Mouse (Mus musculus): Measurements from ENCODE around the gene Tmem184b. TPM values are rescaled to one million over a fixed set of nuclear protein-coding genes. Genes with fewer than 3 reads are reported as not detected.

Tmem184b gene
- total and polyA plus RNA-seq, 3 experiments = 7.1 to 42.7 (median 21.1) TPM

DNA sequence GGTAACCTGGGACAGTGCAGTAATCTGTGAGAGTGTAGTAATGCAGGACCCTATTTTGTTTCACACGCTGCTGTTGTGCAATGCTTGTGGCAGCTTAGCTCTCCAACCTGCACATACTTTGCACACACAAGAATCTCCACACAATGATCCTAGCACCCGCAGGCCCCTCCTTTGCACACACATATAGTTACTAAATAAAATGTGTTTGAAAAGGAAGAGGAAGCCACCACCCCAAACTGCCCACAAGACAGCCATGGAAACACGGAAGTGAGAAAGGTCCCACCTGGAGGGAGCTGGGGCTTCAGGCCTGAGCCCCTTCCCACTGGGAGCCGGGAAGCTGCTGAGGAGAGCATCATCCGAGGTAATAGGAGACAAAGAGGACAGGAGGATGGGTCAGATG is 64.4 kb downstream of the Tmem184b start:
- H3K9ac ChIP-seq (ENCODE audit: insufficient read depth, low read depth) = no peak overlapping the region
- no peak overlapping the region for H3K4me3 ChIP-seq (replicated peaks in 1 of 3; ENCODE audit: low read depth in 2 of 3, low read length in 2 of 3, poor library complexity in 1 of 3)
- TF ChIP-seq GABPA (IDR thresholded peaks at IDR 0.05; ENCODE audit: insufficient replicate concordance, low read depth, low read length) = no peak
- no peak for TF ChIP-seq ETS1 (conservative IDR thresholded peaks at IDR 0.05; ENCODE audit: low read depth, low read length)
- TF ChIP-seq MAX (IDR thresholded peaks at IDR 0.05; ENCODE audit: low read length) = no peak
- TF ChIP-seq PAX5 (IDR thresholded peaks at IDR 0.05; ENCODE audit: low read length) = no peak
- no peak for TF ChIP-seq USF1 (IDR thresholded peaks at IDR 0.05; ENCODE audit: low read depth, low read length)
- TF ChIP-seq IRF4 (IDR thresholded peaks at IDR 0.05; ENCODE audit: low read depth, low read length) = no peak
- peaks cover 36 to 63% of the 10 kb centered on the region in 2 experiments for H3K4me1 ChIP-seq (ENCODE audit: control insufficient read depth in 1 of 2, insufficient read depth in 2 of 2)
- dilution Hi-C loops (cut with MboI; ENCODE audit: extremely low pct_ligation_motif_present, extremely low pct_unique_long_range_greater_than_20kb, low sequenced_read_pairs) = no loop called here
- H3K36me3 ChIP-seq (replicated peaks in 1 of 2; ENCODE audit: control insufficient read depth in 1 of 2, insufficient read depth in 1 of 2, low read length in 1 of 2) = no peaks in the 10 kb centered on the region
- no peak overlapping the region for H3K4me2 ChIP-seq (ENCODE audit: insufficient read depth, low read depth, poor library complexity, severe bottlenecking)
- H3K79me2 ChIP-seq (replicated peaks; ENCODE audit: control insufficient read depth, extremely low read depth, insufficient read depth, poor library complexity, severe bottlenecking) = no peaks in the 10 kb centered on the region
- no peak overlapping the region for H3K27ac ChIP-seq (ENCODE audit: insufficient read depth, low read depth)
- in situ Hi-C loops (cut with MboI; ENCODE audit: low pct_ligation_motif_present, low pct_unique_long_range_greater_than_20kb, low sequenced_read_pairs) = loop anchor here (25.0 kb wide), 1 partner anchor 427 kb away; the partner anchor contains the start of gene Pdxp
- peaks cover 2% of the 10 kb centered on the region for H3K9me3 ChIP-seq (replicated peaks; ENCODE audit: low read length)
- DNase-seq (ENCODE audit: extremely low read depth) = no peak
- H3K27me3 ChIP-seq (replicated peaks) = no peaks in the 10 kb centered on the region

DNA sequence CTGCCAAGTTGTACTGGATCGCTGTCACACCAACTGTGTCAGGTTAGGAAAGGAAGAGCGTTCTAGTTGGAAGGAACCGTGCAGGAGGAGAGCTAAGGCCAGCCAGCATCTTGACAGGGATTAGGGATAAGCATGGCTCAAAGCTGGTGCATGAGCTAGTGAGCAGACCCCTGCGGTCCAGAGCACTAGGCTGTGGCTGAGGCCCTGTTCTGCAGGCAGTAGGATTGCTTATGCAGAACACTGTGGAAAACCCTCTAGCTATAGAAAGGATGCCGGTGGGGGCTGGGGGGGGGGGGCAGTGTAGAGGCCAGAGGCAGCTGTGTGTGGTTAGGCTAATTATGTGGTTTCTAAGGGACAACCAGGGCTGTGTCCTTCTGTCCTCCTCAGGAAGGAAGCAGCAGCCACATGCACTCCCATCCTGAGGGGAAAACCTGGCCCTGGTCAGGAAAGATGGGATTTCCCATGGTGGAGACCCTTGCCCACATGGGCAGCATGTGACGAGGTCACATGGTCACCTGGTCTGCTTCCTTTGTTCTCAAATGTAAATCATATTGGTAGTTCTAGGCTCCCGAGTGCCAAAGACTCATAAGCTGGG is 68.2 kb downstream of the Tmem184b start:
- in situ Hi-C loops (cut with MboI; ENCODE audit: low pct_ligation_motif_present, low pct_unique_long_range_greater_than_20kb, low sequenced_read_pairs) = loop anchor here (25.0 kb wide), 1 partner anchor 423 kb away; the partner anchor contains the start of gene Pdxp
- dilution Hi-C loops (cut with MboI; ENCODE audit: extremely low pct_ligation_motif_present, extremely low pct_unique_long_range_greater_than_20kb, low sequenced_read_pairs) = no loop called here
- Histone ChIP-seq H3K36me3 (replicated peaks in 1 of 2; ENCODE audit: control insufficient read depth in 1 of 2, insufficient read depth in 1 of 2, low read length in 1 of 2) (no peaks in the 10 kb centered on the region), H3K27ac (ENCODE audit: insufficient read depth, low read depth) (peak overlapping the region; percentile 77), H3K4me2 (ENCODE audit: insufficient read depth, low read depth, poor library complexity, severe bottlenecking) (peak overlapping the region; percentile 80), H3K4me3 (replicated peaks in 1 of 3; ENCODE audit: low read depth in 2 of 3, low read length in 2 of 3, poor library complexity in 1 of 3) (no peak overlapping the region), H3K9ac (ENCODE audit: insufficient read depth, low read depth) (0 out of 2 replicates have a peak overlapping the region, but pooled peaks have one; percentile 11), H3K9me3 (replicated peaks; ENCODE audit: low read length) (no peaks in the 10 kb centered on the region), H3K27me3 (replicated peaks) (no peaks in the 10 kb centered on the region), H3K4me1 (ENCODE audit: control insufficient read depth in 1 of 2, insufficient read depth in 2 of 2) (peaks cover 25 to 67% of the 10 kb centered on the region in 2 experiments), H3K79me2 (replicated peaks; ENCODE audit: control insufficient read depth, extremely low read depth, insufficient read depth, poor library complexity, severe bottlenecking) (no peaks in the 10 kb centered on the region)
- peak; percentile 78 for DNase-seq (ENCODE audit: extremely low read depth)
- TF ChIP-seq UBTF (IDR thresholded peaks at IDR 0.05; ENCODE audit: low read depth, low read length) = 0 out of 2 replicates have a peak, but pooled peaks have one; percentile 46
- TF ChIP-seq PAX5 (IDR thresholded peaks at IDR 0.05; ENCODE audit: low read length) = no peak
- TF ChIP-seq JUND (conservative IDR thresholded peaks at IDR 0.05; ENCODE audit: low read depth, low read length) = no peak
- TF ChIP-seq ZKSCAN1 (IDR thresholded peaks at IDR 0.05; ENCODE audit: borderline replicate concordance, low read depth, low read length) = no peak
- peak; percentile 69 for TF ChIP-seq ZMIZ1 (IDR thresholded peaks at IDR 0.05; ENCODE audit: low read depth, low read length)
- peak; percentile 90 for TF ChIP-seq USF2 (conservative IDR thresholded peaks at IDR 0.05; ENCODE audit: low read depth, low read length)
- peak; percentile 95 for TF ChIP-seq RCOR1 (conservative IDR thresholded peaks at IDR 0.05; ENCODE audit: low read depth, low read length)
- peak; percentile 93 for TF ChIP-seq EP300 (IDR thresholded peaks at IDR 0.05; ENCODE audit: low read length)
- TF ChIP-seq JUN (IDR thresholded peaks at IDR 0.05; ENCODE audit: insufficient read depth, low read depth, low read length) = peak; percentile 33; the same call in 1 of the 2 replicates
- TF ChIP-seq KAT2A (IDR thresholded peaks at IDR 0.05; ENCODE audit: insufficient replicate concordance, low read length) = 0 out of 2 replicates have a peak, but pooled peaks have one; percentile 20
- no peak for TF ChIP-seq CTCF (conservative IDR thresholded peaks at IDR 0.05 in 1 of 2, IDR thresholded peaks at IDR 0.05 in 1 of 2; ENCODE audit: low read depth in 2 of 2, low read length in 2 of 2)
- TF ChIP-seq MYC (IDR thresholded peaks at IDR 0.05; ENCODE audit: low read depth, low read length) = peak; percentile 96
- TF ChIP-seq SIN3A (IDR thresholded peaks at IDR 0.05; ENCODE audit: low read length) = peak; percentile 86
- peak; percentile 97 for TF ChIP-seq MAX (IDR thresholded peaks at IDR 0.05; ENCODE audit: low read length)
- TF ChIP-seq MEF2A (IDR thresholded peaks at IDR 0.05; ENCODE audit: borderline replicate concordance, low read depth, low read length) = peak; percentile 93
- peak; percentile 88 for TF ChIP-seq IRF4 (IDR thresholded peaks at IDR 0.05; ENCODE audit: low read depth, low read length)
- TF ChIP-seq MAZ (IDR thresholded peaks at IDR 0.05; ENCODE audit: low read depth, low read length) = peak; percentile 97
- peak; percentile 88 for TF ChIP-seq CHD2 (IDR thresholded peaks at IDR 0.05; ENCODE audit: low read length)
- TF ChIP-seq MXI1 (IDR thresholded peaks at IDR 0.05; ENCODE audit: low read depth, low read length) = peak; percentile 68
- 0 out of 2 replicates have a peak, but pooled peaks have one; percentile 23 for TF ChIP-seq NRF1 (IDR thresholded peaks at IDR 0.05; ENCODE audit: low read depth, low read length)
- TF ChIP-seq TCF12 (IDR thresholded peaks at IDR 0.05; ENCODE audit: low read depth, low read length) = peak; percentile 99
- TF ChIP-seq MAFK (IDR thresholded peaks at IDR 0.05; ENCODE audit: insufficient replicate concordance, low read length) = peak; percentile 78
- no peak for TF ChIP-seq E2F4 (IDR thresholded peaks at IDR 0.05; ENCODE audit: insufficient replicate concordance, low read depth, low read length)
- TF ChIP-seq USF1 (IDR thresholded peaks at IDR 0.05; ENCODE audit: low read depth, low read length) = peak; percentile 90
- TF ChIP-seq NELFE (IDR thresholded peaks at IDR 0.05; ENCODE audit: low read depth, low read length) = peak; percentile 67; the same call in 1 of the 2 replicates
- TF ChIP-seq TBP (conservative IDR thresholded peaks at IDR 0.05; ENCODE audit: low read depth, low read length) = no peak; the same call in 1 of the 2 replicates
- TF ChIP-seq POLR2A (IDR thresholded peaks at IDR 0.05; ENCODE audit: low read depth, low read length) = peak; percentile 46; the same call in 1 of the 2 replicates
- peak; percentile 97 for TF ChIP-seq BHLHE40 (IDR thresholded peaks at IDR 0.05; ENCODE audit: low read depth, low read length)
- TF ChIP-seq ETS1 (conservative IDR thresholded peaks at IDR 0.05; ENCODE audit: low read depth, low read length) = peak; percentile 98
